27 mouse cellular contexts compared by ENCODE assay signal in the genomic region with DNA sequence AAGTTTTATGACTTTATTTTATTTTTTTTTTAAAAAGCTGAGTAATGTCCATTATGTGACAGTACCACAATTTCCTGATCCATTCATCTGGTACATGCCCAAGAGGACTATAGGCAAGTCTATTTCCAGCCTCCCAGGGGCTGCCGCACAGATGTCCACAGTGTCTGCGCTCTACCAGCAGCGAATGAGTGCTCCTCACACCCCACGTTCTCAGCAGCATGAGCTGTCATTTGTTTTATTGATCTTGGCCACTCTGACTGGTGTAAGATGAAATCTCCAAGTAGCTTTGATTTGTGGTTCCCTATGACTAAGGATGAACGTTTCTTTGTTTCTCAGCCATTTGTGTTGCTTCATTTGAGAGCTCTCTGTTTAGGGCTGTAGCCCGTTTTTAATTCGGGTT. TPM values are rescaled to one million over a fixed set of nuclear protein-coding genes. Genes with fewer than 3 reads are reported as not detected.
DNase-seq lines count a peak whose midpoint lies in the region; ATAC-seq and TF ChIP-seq lines count a peak whose summit lies in the region.
"Had no signal": no experiment of that assay in that cellular context is flagged by ENCODE, and none has a peak within 500 bp of the region (broad histone marks: within the 10 kb centered on the region; RNA-seq: fewer than 3 reads in every experiment).

No protein-coding gene starts in this region.

- no peak for ATAC-seq in kidney, embryonic 15.5 days (replicated peaks; ENCODE audit: low FRiP score)
- ATAC-seq: activated CD4-positive, CD25-positive, alpha-beta regulatory T cell, adult 4 months; forebrain, embryonic 13.5 days; forebrain, embryonic 15.5 days; forebrain, postnatal 0 days; Patski had no signal

- H3K36me3 ChIP-seq in C2C12 (ENCODE audit: control insufficient read depth, insufficient read depth) (no peaks in the 10 kb centered on the region), myocyte (ENCODE audit: control insufficient read depth, insufficient read depth) (no peaks in the 10 kb centered on the region)
- H3K36me3 ChIP-seq in kidney, embryonic 15.5 days = no peaks in the 10 kb centered on the region
- H3K36me3 ChIP-seq: embryonic facial prominence, embryonic 13.5 days; embryonic facial prominence, embryonic 15.5 days; forebrain, embryonic 15.5 days had no signal

- peak overlapping the region; percentile 32 for H3K4me2 ChIP-seq in myocyte (ENCODE audit: low read depth)
- no peak overlapping the region for H3K4me2 ChIP-seq in kidney, embryonic 15.5 days
- H3K4me2 ChIP-seq: embryonic facial prominence, embryonic 13.5 days; embryonic facial prominence, embryonic 15.5 days; forebrain, embryonic 13.5 days; forebrain, embryonic 15.5 days had no signal

- no peaks in the 10 kb centered on the region for H3K79me3 ChIP-seq in C2C12 (ENCODE audit: low read depth)

- TF ChIP-seq CTCF in C2C12 (IDR thresholded peaks at IDR 0.05; ENCODE audit: control insufficient read depth, insufficient read depth, insufficient read length) = no peak

- H3K79me2 ChIP-seq in C2C12 (ENCODE audit: control insufficient read depth, insufficient read depth) = no peaks in the 10 kb centered on the region
- no peaks in the 10 kb centered on the region for H3K79me2 ChIP-seq in myocyte (ENCODE audit: control insufficient read depth, insufficient read depth)

- no peaks in the 10 kb centered on the region for H3K9me3 ChIP-seq in kidney, embryonic 15.5 days (replicated peaks)
- H3K9me3 ChIP-seq: embryonic facial prominence, embryonic 13.5 days; embryonic facial prominence, embryonic 15.5 days; forebrain, embryonic 13.5 days; forebrain, embryonic 15.5 days had no signal

- DNase-seq in heart, adult 11 months = peak; percentile 36
- DNase-seq in heart, postnatal 4 days = no peak
- DNase-seq in brain, adult 2 months (ENCODE audit: low read depth, low spot score) = peak; percentile 36
- no peak for DNase-seq in gastrocnemius, adult 8-10 months (ENCODE audit: low spot score in 2 of 2)
- DNase-seq in kidney, adult 11 months = no peak
- DNase-seq: adrenal gland, adult 8-10 months; adrenal gland, postnatal 14 days; adrenal gland, postnatal 36 days; B cell, adult 2 months; cerebellum, adult 11 months; cerebellum, adult 18-20 months; cerebellum, adult 8-10 months; cerebellum, adult 9-11 months; cerebellum, postnatal 14 days; cerebellum, postnatal 36 days; embryo, embryonic 11 days; forebrain, postnatal 0 days had no signal

- H3K4me3 ChIP-seq in C2C12 (ENCODE audit: insufficient read depth, poor library complexity, severe bottlenecking) = no peak overlapping the region
- H3K4me3 ChIP-seq in myocyte = no peak overlapping the region
- no peak overlapping the region for H3K4me3 ChIP-seq in kidney, embryonic 15.5 days (replicated peaks)
- H3K4me3 ChIP-seq: embryonic facial prominence, embryonic 13.5 days; embryonic facial prominence, embryonic 15.5 days; erythroblast, embryonic 14.5 days; forebrain, embryonic 13.5 days; forebrain, embryonic 15.5 days had no signal

- H3K27me3 ChIP-seq in C2C12 (ENCODE audit: control insufficient read depth, insufficient read depth, insufficient read length) (no peaks in the 10 kb centered on the region), myocyte (ENCODE audit: control insufficient read depth, insufficient read depth, insufficient read length) (no peaks in the 10 kb centered on the region)
- H3K27me3 ChIP-seq in kidney, embryonic 15.5 days = no peaks in the 10 kb centered on the region
- H3K27me3 ChIP-seq: embryonic facial prominence, embryonic 13.5 days; embryonic facial prominence, embryonic 15.5 days; forebrain, embryonic 13.5 days; forebrain, embryonic 15.5 days had no signal

- no peak overlapping the region for H3K27ac ChIP-seq in kidney, embryonic 15.5 days
- H3K27ac ChIP-seq: embryonic facial prominence, embryonic 13.5 days; embryonic facial prominence, embryonic 15.5 days; forebrain, embryonic 13.5 days; forebrain, embryonic 15.5 days had no signal

- H3K4me1 ChIP-seq in kidney, embryonic 15.5 days = no peaks in the 10 kb centered on the region
- H3K4me1 ChIP-seq: embryonic facial prominence, embryonic 13.5 days; embryonic facial prominence, embryonic 15.5 days; forebrain, embryonic 13.5 days; forebrain, embryonic 15.5 days had no signal

- no peak overlapping the region for H3ac ChIP-seq in C2C12 (ENCODE audit: control insufficient read depth, insufficient read length, low read depth)
- no peak overlapping the region for H3ac ChIP-seq in myocyte (ENCODE audit: control insufficient read depth, insufficient read length)

- no peak for TF ChIP-seq POLR2A in myocyte (IDR thresholded peaks at IDR 0.05; ENCODE audit: insufficient read length, low read depth)

- no peak overlapping the region for H3K9ac ChIP-seq in kidney, embryonic 15.5 days
- H3K9ac ChIP-seq: embryonic facial prominence, embryonic 13.5 days; embryonic facial prominence, embryonic 15.5 days; forebrain, embryonic 13.5 days; forebrain, embryonic 15.5 days; forebrain, postnatal 0 days had no signal

- 73% methylated on average over 7 of the region's 7 CpGs for WGBS in kidney, embryonic 15.5 days

TF ChIP-seq in C2C12, 6 proteins besides CTCF, POLR2A, EP300 and RAD21:
- TF ChIP-seq MAX (IDR thresholded peaks at IDR 0.05) = peak; percentile 77
- TF ChIP-seq USF1 (IDR thresholded peaks at IDR 0.05; ENCODE audit: low read depth) = no peak
- TF ChIP-seq FOSL1 (IDR thresholded peaks at IDR 0.05; ENCODE audit: insufficient read depth, low read length, poor library complexity, severe bottlenecking) = no peak
- TF ChIP-seq CEBPB (IDR thresholded peaks at IDR 0.05; ENCODE audit: low read depth) = peak; percentile 66
- TF ChIP-seq MYOD1 (IDR thresholded peaks at IDR 0.05; ENCODE audit: control insufficient read depth, insufficient read length, low read depth) = peak; percentile 30
- no peak for TF ChIP-seq MYOG (IDR thresholded peaks at IDR 0.05; ENCODE audit: control insufficient read depth, extremely low read depth, insufficient read length)
TF ChIP-seq in C2C12: peak in this region for 3.

TF ChIP-seq in myocyte, 11 proteins besides CTCF, POLR2A, EP300 and RAD21:
- TF ChIP-seq MYOD1 (IDR thresholded peaks at IDR 0.05; ENCODE audit: control insufficient read depth in 1 of 3, insufficient read length in 2 of 3, low read depth in 2 of 3) = no peak
- no peak for TF ChIP-seq POLR2AphosphoS2 (IDR thresholded peaks at IDR 0.05; ENCODE audit: insufficient read length, low read depth)
- TF ChIP-seq TCF3 (IDR thresholded peaks at IDR 0.05; ENCODE audit: insufficient read length, low read depth) = no peak
- TF ChIP-seq USF1 (IDR thresholded peaks at IDR 0.05; ENCODE audit: low read depth) = no peak
- no peak for TF ChIP-seq TCF12 (IDR thresholded peaks at IDR 0.05; ENCODE audit: insufficient read depth, poor library complexity, severe bottlenecking)
- no peak for TF ChIP-seq MAX (IDR thresholded peaks at IDR 0.05; ENCODE audit: low read depth)
- no peak for TF ChIP-seq REST (IDR thresholded peaks at IDR 0.05; ENCODE audit: insufficient read depth, insufficient read length)
- TF ChIP-seq CEBPB (IDR thresholded peaks at IDR 0.05; ENCODE audit: insufficient read depth, poor library complexity, severe bottlenecking) = no peak
- no peak for TF ChIP-seq SRF (IDR thresholded peaks at IDR 0.05; ENCODE audit: control insufficient read depth, insufficient read length, low read depth)
- TF ChIP-seq E2F4 (IDR thresholded peaks at IDR 0.05; ENCODE audit: insufficient read depth) = no peak
- TF ChIP-seq MYOG (IDR thresholded peaks at IDR 0.05; ENCODE audit: control insufficient read depth in 1 of 3, insufficient read depth in 1 of 3, insufficient read length in 2 of 3, low read depth in 2 of 3) = no peak
TF ChIP-seq in myocyte: peak in this region for 0.

RNA-seq across cellular contexts. Expression of gene Cacna1a, which starts 6.6 kb away (rescaled TPM):
- total RNA-seq in heart, postnatal 4 days (2021) = 1 to 10 TPM; 6.6 to 8.0 TPM
- polyA plus RNA-seq in C2C12 (2012; fragmentation: generic; extraction: Trizol) (3.1 TPM), myocyte (2012; fragmentation: generic; extraction: Trizol) (1.8 TPM)
- total RNA-seq in gastrocnemius, adult 8-10 months (2022) = 1 to 10 TPM; 2.2 to 4.6 (median 3.1) TPM
- polyA plus RNA-seq in kidney, embryonic 15.5 days (2015; fragmentation: Nextera tagmentation; extraction: Ambion mirVana) = 2.2 and 4.0 TPM in 2 replicates

Comparison
In these comparisons a context has a peak if more than half of its experiments do, and no peak if none do; other contexts are left out.
1. DNase-seq: peak in heart, adult 11 months (single experiment) and brain, adult 2 months (single experiment); none in heart, postnatal 4 days (single experiment), gastrocnemius, adult 8-10 months (0 of 2) and kidney, adult 11 months (single experiment).